Mouse (Mus musculus) embryonic stem cell, embryonic (primary cell): ENCODE measurements around the gene Ago3.

Experiments used
- CTCF ChIA-PET, 4 experiments: fragments of 300-600 bp in 2 of 4; fragments of 350-600 bp in 2 of 4; sonication (Branson Sonifier 250); formaldehyde crosslinking; loops; one replicate each; lab custom pipeline; 2022; ENCODE audit warnings: inconsistent platforms in 2 of 4; lab: Charles Lee
- POLR2A ChIA-PET, 4 experiments: fragments of 300-600 bp in 2 of 4; fragments of 350-600 bp in 2 of 4; sonication (Branson Sonifier 250); formaldehyde crosslinking; loops; one replicate each; lab custom pipeline; 2022; ENCODE audit warnings: antibody characterized with exemption in 4 of 4, inconsistent platforms in 1 of 4; lab: Charles Lee

The Ago3 gene

GRCm38 (mm10) chr4:126444528-126444927 lies 15.2 kb upstream of the Ago3 start:
- ChIA-PET POLR2A (interaction anchor here in 3 of 4 experiments (0.9 to 4.3 kb wide), 8 partner anchors 8 to 22 kb away, joined by 3 to 35 read pairs (median 8); partner anchors contain the start of genes Ago3 (in 2 of the 3) and Ago1 (in 1 of the 3)), CTCF (interaction anchor here in 1 of 4 experiments (0.8 kb wide), 1 partner anchor 10 kb away, joined by 3 read pairs; no protein-coding TSS in a partner anchor)

DNA sequence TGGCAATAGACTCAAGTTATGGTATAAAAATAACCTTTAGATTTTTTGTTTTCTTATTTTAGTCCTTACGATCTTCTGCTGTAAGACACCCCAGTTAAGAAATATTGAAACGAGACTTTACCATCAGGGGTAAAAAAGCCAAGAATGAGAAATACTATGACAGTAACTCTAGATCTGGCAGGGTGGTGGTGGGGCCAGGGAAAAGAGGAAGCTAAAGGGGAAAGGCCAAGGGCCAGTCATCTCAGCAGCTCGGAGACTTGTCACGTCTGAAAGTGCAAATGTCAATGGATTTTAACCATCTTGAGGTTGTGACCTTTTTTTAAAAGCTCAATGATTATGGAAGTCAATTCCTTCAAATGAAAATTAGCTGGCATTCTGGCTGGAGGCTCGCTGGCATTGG lies 8.9 kb upstream of the Ago3 start:
- POLR2A ChIA-PET = interaction anchor here in 3 of 4 experiments (0.7 to 2.1 kb wide), 9 partner anchors 9 to 94 kb away, joined by 3 to 9 read pairs (median 3); partner anchors contain the start of gene Ago3 (in 2 of the 3)
- CTCF ChIA-PET = no interaction called here

DNA sequence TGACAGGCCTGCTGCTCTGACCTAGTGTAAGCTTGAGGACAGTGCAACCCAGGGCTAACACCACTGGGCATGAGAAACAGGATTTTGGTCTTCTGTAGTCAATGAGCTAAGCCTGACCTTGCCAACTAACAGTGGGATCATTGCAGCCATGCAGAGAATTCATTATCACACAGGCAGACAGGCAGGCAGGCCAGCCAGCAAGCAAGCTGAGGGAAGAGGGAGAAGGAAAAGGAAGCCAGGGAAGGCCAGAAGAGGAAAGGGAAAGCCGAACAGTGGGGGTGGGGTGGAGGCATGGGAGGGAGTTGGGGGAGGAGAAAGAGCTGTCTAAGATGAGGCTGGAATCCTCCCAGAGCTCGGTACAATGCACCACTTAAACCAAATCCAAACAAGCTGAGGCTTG lies 6.9 kb upstream of the Ago3 start:
- CTCF ChIA-PET = interaction anchor here in 1 of 4 experiments (0.6 kb wide), 1 partner anchor 27 kb away, joined by 3 read pairs; no protein-coding TSS in a partner anchor

GRCm38 (mm10) chr4:126434094-126434493 lies 4.7 kb upstream of the Ago3 start:
- POLR2A ChIA-PET = interaction anchor here in 3 of 4 experiments (0.6 to 2.4 kb wide), 5 partner anchors 10 to 198 kb away, joined by 3 to 10 read pairs (median 4); no protein-coding TSS in a partner anchor
- CTCF ChIA-PET = no interaction called here

More for the DNA sequence above, 6.9 kb upstream of the Ago3 start:
- POLR2A ChIA-PET = interaction anchor here in 2 of 4 experiments (0.9 to 1.7 kb wide), 6 partner anchors 9 to 232 kb away, joined by 3 to 8 read pairs (median 4); no protein-coding TSS in a partner anchor

- ChIA-PET CTCF (no interaction called here), POLR2A (interaction anchor here in 2 of 4 experiments (0.9 to 2.4 kb wide), 5 partner anchors 11 to 33 kb away, joined by 3 to 10 read pairs (median 4); no protein-coding TSS in a partner anchor)
These were observed 3.8 kb upstream of the Ago3 start for GRCm38 (mm10) chr4:126433175-126433574.

GRCm38 (mm10) chr4:126431746-126432145 lies 2.4 kb upstream of the Ago3 start:
- ChIA-PET POLR2A (no interaction called here), CTCF (no interaction called here)

GRCm38 (mm10) chr4:126428682-126429346 lies 542 bp downstream of the Ago3 start:
- ChIA-PET POLR2A (interaction anchor here (0.6 to 6.2 kb wide), 42 partner anchors 9 to 359 kb away, joined by 3 to 84 read pairs (median 4); partner anchors contain the start of genes Ago1 (in 4 of the 4), Adprhl2 (in 1 of the 4) and Psmb2 (in 1 of the 4)), CTCF (interaction anchor here in 2 of 4 experiments (1.3 to 2.7 kb wide), 4 partner anchors 37 to 167 kb away, joined by 3 to 11 read pairs (median 6); partner anchors contain the start of genes Ago1 (in 2 of the 2) and Trappc3 (in 1 of the 2))

DNA sequence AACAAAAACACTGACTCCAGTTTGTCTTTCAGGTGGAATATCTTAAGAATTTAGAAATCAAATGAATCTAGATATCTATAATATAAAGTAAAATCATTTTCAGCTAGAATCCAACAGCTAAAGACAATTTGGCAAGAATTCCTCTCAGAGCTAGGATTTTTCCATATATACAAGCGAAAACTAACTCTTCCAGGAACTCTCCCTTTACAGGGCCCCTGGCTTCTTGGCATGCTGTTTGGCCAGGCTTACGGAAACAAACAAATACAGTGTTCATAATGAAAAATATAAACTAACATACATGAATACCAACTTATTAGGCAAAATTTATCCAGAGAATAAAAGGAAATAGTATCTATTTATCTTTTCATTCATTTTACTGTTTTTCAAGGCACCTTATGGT lies 5.5 kb downstream of the Ago3 start:
- ChIA-PET CTCF (no interaction called here), POLR2A (interaction anchor here in 1 of 4 experiments (0.6 kb wide), 1 partner anchor 221 kb away, joined by 3 read pairs; the partner anchor contains the start of gene Thrap3)

DNA sequence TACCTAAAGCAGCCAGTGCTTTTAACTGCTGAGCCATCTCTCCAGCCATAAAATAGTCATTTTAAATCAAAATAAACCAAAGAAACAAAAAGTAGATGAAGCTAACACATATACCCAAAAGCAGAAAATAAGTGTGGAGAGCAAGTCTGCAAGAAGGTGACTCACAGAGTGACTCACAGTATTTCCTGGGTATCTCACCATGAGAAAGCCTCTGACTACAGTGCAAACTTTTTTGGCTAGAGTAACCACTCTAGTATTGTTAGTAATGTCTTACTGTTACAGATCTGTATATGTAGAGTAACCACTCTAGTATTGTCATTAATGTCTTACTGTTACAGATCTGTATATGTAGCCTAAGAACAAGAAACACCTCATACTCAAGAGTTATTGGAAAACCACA lies 13.6 kb downstream of the Ago3 start:
- CTCF ChIA-PET = interaction anchor here in 1 of 4 experiments (0.6 kb wide), 1 partner anchor 11 kb away, joined by 3 read pairs; no protein-coding TSS in a partner anchor
- POLR2A ChIA-PET = interaction anchor here in 1 of 4 experiments (0.6 kb wide), 1 partner anchor 70 kb away, joined by 3 read pairs; no protein-coding TSS in a partner anchor

- CTCF ChIA-PET = interaction anchor here in 1 of 4 experiments (1.2 kb wide), 1 partner anchor 91 kb away, joined by 6 read pairs; the partner anchor contains the start of gene Adprhl2
- POLR2A ChIA-PET = no interaction called here
These were observed 16.8 kb downstream of the Ago3 start for GRCm38 (mm10) chr4:126412526-126412925.

DNA sequence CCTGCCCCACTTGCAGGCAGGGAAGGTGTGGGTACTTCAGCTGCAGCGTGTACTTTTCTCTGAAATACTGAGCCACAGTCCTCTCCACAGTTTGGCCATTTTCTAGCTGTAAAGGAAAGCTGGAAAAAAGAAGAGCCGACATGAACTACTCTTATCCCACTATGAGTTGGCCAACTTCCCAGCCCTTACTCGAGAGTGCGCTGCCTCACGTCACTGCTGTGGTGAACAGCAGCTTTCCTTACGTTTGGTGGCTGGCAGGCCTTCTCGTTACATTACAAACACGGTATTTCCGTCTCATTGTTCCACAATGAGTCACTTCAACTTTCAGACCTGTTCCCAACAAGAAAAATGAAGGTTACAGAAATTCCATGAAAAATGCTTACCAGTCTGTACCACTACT lies 57.9 kb downstream of the Ago3 start:
- ChIA-PET CTCF (interaction anchor here in 1 of 4 experiments (1.4 kb wide), 1 partner anchor 62 kb away, joined by 3 read pairs; no protein-coding TSS in a partner anchor), POLR2A (interaction anchor here in 2 of 4 experiments (0.6 to 1.3 kb wide), 3 partner anchors 33 to 94 kb away, joined by 3 read pairs; no protein-coding TSS in a partner anchor)

DNA sequence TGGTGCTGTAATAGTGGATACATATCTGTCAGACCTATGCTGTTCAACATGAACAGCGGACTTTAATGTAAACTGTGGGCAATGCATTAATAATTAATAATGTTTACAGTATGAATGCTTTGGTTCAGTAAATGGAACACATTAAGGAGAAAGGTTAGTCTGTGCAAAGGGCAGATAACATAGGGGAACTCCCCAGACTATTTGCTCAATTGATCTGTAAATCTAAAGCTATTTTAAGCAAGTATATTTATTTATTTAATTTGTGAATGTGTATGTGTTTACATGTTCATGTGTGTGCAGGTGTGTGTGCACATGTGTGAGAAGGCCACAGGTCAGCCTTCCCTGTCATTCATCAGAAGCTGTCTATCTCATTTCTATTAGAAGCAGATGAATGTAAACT lies 69.3 kb downstream of the Ago3 start:
- CTCF ChIA-PET = no interaction called here
- POLR2A ChIA-PET = interaction anchor here in 2 of 4 experiments (1.1 to 3.4 kb wide), 3 partner anchors 12 to 105 kb away, joined by 3 to 14 read pairs (median 4); no protein-coding TSS in a partner anchor

DNA sequence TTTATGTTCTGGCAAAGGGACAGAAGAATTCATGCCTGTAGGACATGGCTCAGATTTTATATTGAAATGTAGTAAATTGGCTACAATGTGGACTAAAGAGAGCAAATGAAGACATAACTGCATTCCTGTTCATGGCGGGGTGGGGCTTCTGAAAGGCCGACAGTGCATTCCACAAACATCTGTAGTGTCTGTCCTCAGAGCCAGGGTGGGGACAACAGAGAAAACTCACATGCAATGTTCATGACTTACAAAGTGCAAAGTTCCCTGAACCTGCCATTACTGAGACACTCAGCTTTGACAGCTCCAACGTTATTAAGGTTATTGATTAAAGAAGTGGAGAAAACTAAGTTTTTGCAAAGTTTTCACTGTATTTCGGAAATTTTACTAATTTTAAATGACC lies 85.9 kb downstream of the Ago3 start:
- CTCF ChIA-PET = no interaction called here
- POLR2A ChIA-PET = interaction anchor here in 1 of 4 experiments (1.6 kb wide), 1 partner anchor 95 kb away, joined by 3 read pairs; no protein-coding TSS in a partner anchor

GRCm38 (mm10) chr4:126339461-126339860 lies 89.9 kb downstream of the Ago3 start:
- CTCF ChIA-PET = interaction anchor here (0.6 to 1.4 kb wide), 7 partner anchors 10 to 125 kb away, joined by 3 to 10 read pairs (median 3); partner anchors contain the start of genes Adprhl2 (in 2 of the 4) and Tekt2 (in 1 of the 4)
- POLR2A ChIA-PET = interaction anchor here (0.6 to 3.8 kb wide), 24 partner anchors 9 to 1205 kb away, joined by 3 to 16 read pairs (median 5); partner anchors contain the start of genes Adprhl2 (in 3 of the 4), Ago1 (in 1 of the 4), Ago3 (in 1 of the 4) and Psmb2 (in 1 of the 4)

DNA sequence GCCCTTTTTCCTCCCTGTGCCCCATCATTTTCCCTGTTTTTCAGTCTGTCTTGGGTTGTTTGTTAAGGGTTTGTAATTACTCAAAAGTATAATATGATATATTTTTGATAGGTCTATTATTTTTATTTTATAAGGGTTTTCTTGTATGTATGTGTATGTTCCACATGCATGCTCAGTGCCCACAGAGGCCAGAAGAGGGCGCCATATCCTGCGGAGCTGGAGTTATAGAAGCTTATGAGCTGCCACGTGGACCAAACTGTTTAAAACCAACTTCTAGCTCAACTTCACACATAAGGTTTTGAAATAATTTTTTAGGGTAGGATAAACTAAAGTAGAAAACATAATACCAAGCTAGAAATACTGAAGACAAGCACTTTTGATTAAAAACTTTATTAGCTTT lies 97.0 kb downstream of the Ago3 start:
- CTCF ChIA-PET = interaction anchor here (0.5 to 3.1 kb wide), 43 partner anchors 10 to 854 kb away, joined by 3 to 45 read pairs (median 4); partner anchors contain the start of genes Adprhl2 (in 3 of the 4), Ago1 (in 1 of the 4) and Ago3 (in 1 of the 4)
- POLR2A ChIA-PET = interaction anchor here in 2 of 4 experiments (0.6 to 1.1 kb wide), 5 partner anchors 11 to 345 kb away, joined by 3 to 7 read pairs (median 4); partner anchors contain the start of genes Adprhl2 (in 2 of the 2) and Psmb2 (in 1 of the 2)

DNA sequence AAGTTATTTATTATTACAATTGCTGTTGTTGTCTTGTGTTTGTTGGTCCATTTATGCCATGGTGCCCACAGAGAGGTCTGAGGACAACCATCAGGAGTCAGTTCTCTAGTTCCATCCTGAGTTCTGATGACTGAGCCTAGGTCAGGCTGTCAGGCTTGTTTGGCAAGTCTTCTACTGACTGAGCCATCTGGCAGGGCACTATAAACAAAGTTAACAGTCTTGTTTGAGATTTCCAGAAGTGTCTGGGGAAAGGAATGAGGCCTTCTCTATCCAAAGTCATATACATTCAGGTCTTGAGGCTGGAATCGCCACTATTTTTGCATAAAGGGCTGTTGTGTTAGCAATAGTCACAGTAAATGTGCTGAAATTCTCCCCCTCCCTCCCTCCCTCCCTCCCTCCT lies 97.6 kb downstream of the Ago3 start:
- POLR2A ChIA-PET = interaction anchor here in 2 of 4 experiments (0.6 to 1.1 kb wide), 6 partner anchors 10 to 345 kb away, joined by 3 to 7 read pairs (median 4); partner anchors contain the start of genes Adprhl2 (in 1 of the 2), Ago3 (in 1 of the 2) and Psmb2 (in 1 of the 2)
- CTCF ChIA-PET = interaction anchor here (0.6 to 3.1 kb wide), 20 partner anchors 10 to 408 kb away, joined by 3 to 45 read pairs (median 4); partner anchors contain the start of gene Adprhl2 (in 4 of the 4)

- CTCF ChIA-PET = interaction anchor here in 1 of 4 experiments (0.6 kb wide), 1 partner anchor 29 kb away, joined by 3 read pairs; no protein-coding TSS in a partner anchor
- POLR2A ChIA-PET = interaction anchor here in 2 of 4 experiments (1.4 to 2.3 kb wide), 2 partner anchors 9 kb away, joined by 3 to 8 read pairs; partner anchors contain the start of gene Adprhl2 (in 1 of the 2)
These were observed 99.1 kb downstream of the Ago3 start for GRCm38 (mm10) chr4:126330295-126330694.

DNA sequence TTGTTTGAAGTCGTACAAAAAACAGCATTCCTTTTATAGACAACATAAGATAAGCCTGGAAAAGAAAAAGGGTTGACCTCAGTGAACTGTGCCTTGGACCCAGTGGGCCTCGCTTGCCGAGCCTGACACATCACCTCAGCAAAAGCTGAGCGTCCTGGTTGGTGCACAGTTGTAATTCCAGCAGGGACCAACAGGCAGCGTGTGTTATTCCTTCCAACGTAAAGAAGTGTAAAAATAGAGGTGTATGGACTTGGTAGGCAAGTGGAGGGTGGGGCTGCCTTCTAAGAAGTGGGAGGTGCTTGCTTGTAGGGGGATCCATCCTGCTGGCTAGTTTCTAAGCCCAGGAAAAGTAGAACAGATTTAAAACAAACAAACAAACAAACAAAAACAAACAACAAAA lies 103.3 kb downstream of the Ago3 start:
- ChIA-PET CTCF (interaction anchor here (0.7 to 2.3 kb wide), 4 partner anchors 10 to 837 kb away, joined by 3 to 9 read pairs (median 5); no protein-coding TSS in a partner anchor), POLR2A (interaction anchor here in 3 of 4 experiments (0.7 to 2.8 kb wide), 8 partner anchors 14 to 199 kb away, joined by 3 to 16 read pairs (median 4); no protein-coding TSS in a partner anchor)
